Comparison of ENCODE assay signal across 14 mouse cellular contexts in the genomic region with DNA sequence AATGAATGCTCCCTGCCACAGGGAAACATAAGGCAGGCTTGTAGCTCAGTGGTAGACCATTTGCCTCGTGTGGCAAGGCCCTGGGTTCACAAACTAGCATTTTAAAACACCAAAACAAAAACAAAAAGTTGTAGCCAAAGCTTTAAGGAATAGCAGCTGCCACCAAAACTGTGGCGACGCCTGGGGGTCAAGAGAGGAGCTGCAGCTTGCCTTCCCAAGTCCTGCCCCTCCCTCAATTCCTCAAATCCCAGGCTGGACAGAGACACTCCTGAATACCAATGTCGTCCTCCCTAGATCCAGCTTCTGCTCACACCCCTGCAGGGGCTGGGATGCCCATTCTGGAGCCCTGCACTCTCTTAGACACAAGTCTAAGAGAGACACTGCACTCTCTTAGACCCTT. TPM values are rescaled to one million over a fixed set of nuclear protein-coding genes. Genes with fewer than 3 reads are reported as not detected.
DNase-seq lines count a peak whose midpoint lies in the region; ATAC-seq and TF ChIP-seq lines count a peak whose summit lies in the region.
"Had no signal": no experiment of that assay in that cellular context is flagged by ENCODE, and none has a peak within 500 bp of the region (broad histone marks: within the 10 kb centered on the region; RNA-seq: fewer than 3 reads in every experiment).

No protein-coding gene starts in this region.

- WGBS in heart, embryonic 12.5 days, result under 1% methylated on average over 4 of the region's 4 CpGs
- WGBS in midbrain, postnatal 0 days, result 14% methylated on average over 4 of the region's 4 CpGs
- WGBS in midbrain, embryonic 10.5 days, result under 1% methylated on average over 4 of the region's 4 CpGs
- WGBS in stomach, postnatal 0 days, result 4% methylated on average over 4 of the region's 4 CpGs
- WGBS in hindbrain, embryonic 13.5 days, result 5% methylated on average over 4 of the region's 4 CpGs

- TF ChIP-seq EP300 in stomach, postnatal 0 days (optimal IDR thresholded peaks at IDR 0.05), result no peak

- no peak for ATAC-seq in heart, embryonic 12.5 days (ENCODE audit: insufficient number of reproducible peaks, low FRiP score)
- ATAC-seq in midbrain, postnatal 0 days (ENCODE audit: low FRiP score), result no peak
- ATAC-seq in stomach, postnatal 0 days (ENCODE audit: low FRiP score, low TSS enrichment), result no peak
- no peak for ATAC-seq in hindbrain, embryonic 13.5 days (ENCODE audit: low FRiP score)

- peaks cover 20% of the 10 kb centered on the region for H3K27me3 ChIP-seq in heart, embryonic 12.5 days (replicated peaks)
- peaks cover 3% of the 10 kb centered on the region; the same call in 1 of the 2 replicates for H3K27me3 ChIP-seq in midbrain, postnatal 0 days (ENCODE audit: insufficient read depth, low read length)
- H3K27me3 ChIP-seq in midbrain, embryonic 10.5 days (ENCODE audit: low read depth, poor library complexity, severe bottlenecking), result no peaks in the 10 kb centered on the region
- H3K27me3 ChIP-seq in stomach, postnatal 0 days (ENCODE audit: control insufficient read depth, insufficient read depth, low read length), result no peaks in the 10 kb centered on the region
- H3K27me3 ChIP-seq in hindbrain, embryonic 13.5 days, result 0 out of 2 replicates have a peak, but pooled peaks cover 4% of the 10 kb centered on the region
- H3K27me3 ChIP-seq: embryonic facial prominence, embryonic 12.5 days; midbrain, embryonic 12.5 days; stomach, embryonic 15.5 days had no signal

- H3K4me1 ChIP-seq in heart, embryonic 12.5 days (replicated peaks), result peaks cover 7% of the 10 kb centered on the region
- no peaks in the 10 kb centered on the region for H3K4me1 ChIP-seq in midbrain, postnatal 0 days (ENCODE audit: insufficient read depth, low read length)
- peaks cover 18% of the 10 kb centered on the region for H3K4me1 ChIP-seq in midbrain, embryonic 10.5 days
- H3K4me1 ChIP-seq in cortical plate, adult 2 months (ENCODE audit: control insufficient read depth, insufficient read depth, low read length), result no peaks in the 10 kb centered on the region
- H3K4me1 ChIP-seq in stomach, postnatal 0 days (replicated peaks; ENCODE audit: control insufficient read depth, insufficient read depth), result no peaks in the 10 kb centered on the region
- peaks cover 27% of the 10 kb centered on the region for H3K4me1 ChIP-seq in hindbrain, embryonic 13.5 days (replicated peaks)
- H3K4me1 ChIP-seq: embryonic facial prominence, embryonic 12.5 days; stomach, embryonic 15.5 days had no signal

- no peaks in the 10 kb centered on the region for H3K9me3 ChIP-seq in heart, embryonic 12.5 days (replicated peaks)
- no peaks in the 10 kb centered on the region for H3K9me3 ChIP-seq in midbrain, postnatal 0 days (ENCODE audit: low read length)
- no peaks in the 10 kb centered on the region for H3K9me3 ChIP-seq in midbrain, embryonic 10.5 days (replicated peaks)
- H3K9me3 ChIP-seq in stomach, postnatal 0 days (ENCODE audit: control insufficient read depth, low read length), result no peaks in the 10 kb centered on the region
- H3K9me3 ChIP-seq in hindbrain, embryonic 13.5 days, result no peaks in the 10 kb centered on the region
- H3K9me3 ChIP-seq: embryonic facial prominence, embryonic 12.5 days; midbrain, embryonic 12.5 days; stomach, embryonic 15.5 days had no signal

- peak; percentile 54 for DNase-seq in heart, postnatal 4 days
- DNase-seq in midbrain, postnatal 0 days (ENCODE audit: low spot score), result no peak
- no peak for DNase-seq in midbrain, embryonic 10.5 days (ENCODE audit: low spot score)
- DNase-seq in stomach, postnatal 0 days (ENCODE audit: low spot score), result no peak
- DNase-seq in thymus, postnatal 36 days, result no peak
- DNase-seq: kidney, adult 9 months had no signal

- H3K9ac ChIP-seq in heart, embryonic 12.5 days, result no peak overlapping the region
- H3K9ac ChIP-seq in midbrain, postnatal 0 days (replicated peaks; ENCODE audit: low read length, poor library complexity, severe bottlenecking), result no peak overlapping the region
- no peak overlapping the region for H3K9ac ChIP-seq in stomach, postnatal 0 days (ENCODE audit: low read length)
- no peak overlapping the region for H3K9ac ChIP-seq in hindbrain, embryonic 13.5 days
- H3K9ac ChIP-seq: embryonic facial prominence, embryonic 12.5 days; midbrain, embryonic 12.5 days; stomach, embryonic 15.5 days had no signal

- no peak overlapping the region for H3K4me3 ChIP-seq in heart, embryonic 12.5 days
- no peak overlapping the region for H3K4me3 ChIP-seq in midbrain, postnatal 0 days (ENCODE audit: low read depth, low read length)
- H3K4me3 ChIP-seq in midbrain, embryonic 10.5 days, result no peak overlapping the region
- no peak overlapping the region for H3K4me3 ChIP-seq in cortical plate, adult 2 months (ENCODE audit: insufficient read depth, low read length)
- H3K4me3 ChIP-seq in stomach, postnatal 0 days (ENCODE audit: low read depth, low read length), result no peak overlapping the region
- no peak overlapping the region for H3K4me3 ChIP-seq in hindbrain, embryonic 13.5 days
- H3K4me3 ChIP-seq: embryonic facial prominence, embryonic 12.5 days; midbrain, embryonic 12.5 days; stomach, embryonic 15.5 days had no signal

- no peak overlapping the region for H3K27ac ChIP-seq in heart, embryonic 12.5 days (ENCODE audit: poor library complexity, severe bottlenecking)
- no peak overlapping the region for H3K27ac ChIP-seq in midbrain, postnatal 0 days (ENCODE audit: low read depth, low read length)
- no peak overlapping the region for H3K27ac ChIP-seq in midbrain, embryonic 10.5 days (replicated peaks)
- no peak overlapping the region for H3K27ac ChIP-seq in cortical plate, adult 2 months (ENCODE audit: insufficient read depth, low read length)
- H3K27ac ChIP-seq in stomach, postnatal 0 days (replicated peaks), result no peak overlapping the region
- no peak overlapping the region for H3K27ac ChIP-seq in hindbrain, embryonic 13.5 days
- H3K27ac ChIP-seq: embryonic facial prominence, embryonic 12.5 days; midbrain, embryonic 12.5 days; stomach, embryonic 15.5 days had no signal

- TF ChIP-seq POLR2A in cortical plate, adult 2 months (IDR thresholded peaks at IDR 0.05; ENCODE audit: extremely low read depth, insufficient read depth, low read length), result no peak

- H3K36me3 ChIP-seq in heart, embryonic 12.5 days, result no peaks in the 10 kb centered on the region
- H3K36me3 ChIP-seq in midbrain, postnatal 0 days (ENCODE audit: insufficient read depth, low read length), result no peaks in the 10 kb centered on the region
- no peaks in the 10 kb centered on the region for H3K36me3 ChIP-seq in midbrain, embryonic 10.5 days
- H3K36me3 ChIP-seq in stomach, postnatal 0 days (ENCODE audit: control insufficient read depth, insufficient read depth, low read length), result no peaks in the 10 kb centered on the region
- no peaks in the 10 kb centered on the region for H3K36me3 ChIP-seq in hindbrain, embryonic 13.5 days
- H3K36me3 ChIP-seq: embryonic facial prominence, embryonic 12.5 days; midbrain, embryonic 12.5 days; stomach, embryonic 15.5 days had no signal

- peak; percentile 52 for TF ChIP-seq CTCF in midbrain, postnatal 0 days (IDR thresholded peaks at IDR 0.05)
- 0 out of 2 replicates have a peak, but pooled peaks have one; percentile 24 for TF ChIP-seq CTCF in cortical plate, adult 2 months (IDR thresholded peaks at IDR 0.05; ENCODE audit: extremely low read depth, insufficient read depth, low read length)
- TF ChIP-seq CTCF in stomach, postnatal 0 days (IDR thresholded peaks at IDR 0.05; ENCODE audit: low read depth), result peak; percentile 70

- H3K4me2 ChIP-seq in heart, embryonic 12.5 days, result no peak overlapping the region
- no peak overlapping the region for H3K4me2 ChIP-seq in midbrain, postnatal 0 days (ENCODE audit: low read depth, low read length, poor library complexity, severe bottlenecking)
- H3K4me2 ChIP-seq in stomach, postnatal 0 days (replicated peaks; ENCODE audit: low read depth), result no peak overlapping the region
- no peak overlapping the region for H3K4me2 ChIP-seq in hindbrain, embryonic 13.5 days
- H3K4me2 ChIP-seq: embryonic facial prominence, embryonic 12.5 days; midbrain, embryonic 12.5 days; stomach, embryonic 15.5 days had no signal

RNA-seq across cellular contexts. Expression of gene Edn2, which starts 25.9 kb away (rescaled TPM):
- total RNA-seq in heart, postnatal 4 days (2021), result not detected
- 0.38 and 0.55 TPM in 2 replicates for polyA plus RNA-seq in heart, embryonic 12.5 days (2016; fragmentation: Nextera tagmentation; extraction: Ambion mirVana)
- 0.38 TPM in 1 of 2 replicates, not detected in the other for total RNA-seq in midbrain, postnatal 0 days (2014; rRNA removed)
- 0.10 and 0.29 TPM in 2 replicates for polyA plus RNA-seq in midbrain, postnatal 0 days (2015; fragmentation: Nextera tagmentation; extraction: Ambion mirVana)
- polyA plus RNA-seq in midbrain, embryonic 10.5 days (2016; fragmentation: Nextera tagmentation; extraction: Ambion mirVana), result not detected in 2 replicates
- 0.13 TPM in 1 of 2 replicates, not detected in the other for polyA plus RNA-seq in cortical plate, adult 2 months (2012; rRNA removed)
- polyA plus RNA-seq in stomach, postnatal 0 days (2015; fragmentation: Nextera tagmentation; extraction: Ambion mirVana), result 1.9 and 2.2 TPM in 2 replicates
- polyA plus RNA-seq in hindbrain, embryonic 13.5 days (2015; fragmentation: Nextera tagmentation; extraction: Ambion mirVana), result 0.12 TPM in 1 of 2 replicates, not detected in the other
- total RNA-seq: gastrocnemius, adult 18-20 months; left cerebral cortex, postnatal 14 days had no signal
- polyA plus RNA-seq: midbrain, embryonic 12.5 days had no signal
